Mouse (Mus musculus) lung, postnatal 0 days (tissue): ENCODE measurements at regions not wholly inside any gene's neighbourhood (a gene's known extent, or its start where the extent isn't known, plus 50 kb on each side); places are given as distances from the start of the nearest gene placed in this dataset.

Experiments
- ATAC-seq: fragments of 200-750 bp; cut with Nextera tagmentation; 2 replicates; pipeline ENCODE4 v1.8.0; 2017; ENCODE audit warnings: moderate library complexity
- DNase-seq: peaks from one replicate; pipeline ENCODE4 v3.0.0-alpha.2; 2016; ENCODE audit warnings: low spot score
- H3K27ac ChIP-seq: fragments of 300-500 bp; sonication (generic); 2 replicates; pipeline ENCODE4 v1.5.1; 2014; ENCODE audit warnings: antibody characterized with exemption, mild to moderate bottlenecking, low read length, mixed read lengths
- H3K27me3 ChIP-seq: fragments of 300-500 bp; sonication (generic); replicated peaks from 2 replicates; pipeline ENCODE4 v1.6.1; 2014; ENCODE audit warnings: low read length, mixed read lengths; ENCODE audit not compliant: insufficient read depth
- H3K36me3 ChIP-seq: fragments of 300-500 bp; sonication (generic); 2 replicates; pipeline ENCODE4 v1.6.1; 2014; ENCODE audit warnings: low read length, mixed read lengths; ENCODE audit not compliant: insufficient read depth
- H3K4me1 ChIP-seq: fragments of 300-500 bp; sonication (generic); 2 replicates; pipeline ENCODE4 v1.6.1; 2014; ENCODE audit warnings: antibody characterized with exemption, low read depth, low read length, mixed read lengths; ENCODE audit not compliant: insufficient read depth
- H3K4me2 ChIP-seq: fragments of 300-500 bp; sonication (generic); replicated peaks from 2 replicates; pipeline ENCODE4 v1.6.1; 2014; ENCODE audit warnings: low read depth, mild to moderate bottlenecking, low read length, moderate library complexity, mixed read lengths
- H3K4me3 ChIP-seq: fragments of 300-500 bp; sonication (generic); 2 replicates; pipeline ENCODE4 v1.5.1; 2014; ENCODE audit warnings: low read depth, low read length
- H3K9ac ChIP-seq: fragments of 300-500 bp; sonication (generic); replicated peaks from 2 replicates; pipeline ENCODE4 v1.6.1; 2014; ENCODE audit warnings: low read depth, mild to moderate bottlenecking
- H3K9me3 ChIP-seq: fragments of 300-500 bp; sonication (generic); 2 replicates; pipeline ENCODE4 v1.6.1; 2016; ENCODE audit warnings: low read length, mixed read lengths
- CTCF ChIP-seq: IDR thresholded peaks from 2 replicates; pipeline ENCODE4 v1.5.1; 2016; ENCODE audit warnings: antibody characterized with exemption, mild to moderate bottlenecking
- EP300 ChIP-seq: IDR thresholded peaks from 2 replicates; pipeline ENCODE4 v1.6.1; 2016; ENCODE audit warnings: antibody characterized with exemption, mild to moderate bottlenecking, control low read depth
- WGBS: fragments of 180-500 bp; shearing (Covaris S2); extraction: QIAGEN DNeasy Blood & Tissue Kit; methylation state at CpG from one replicate; pipeline ENCODE4 v1.1.7; 2014; 5-methylcytosine and 5-hydroxymethylcytosine counted together

DNA sequence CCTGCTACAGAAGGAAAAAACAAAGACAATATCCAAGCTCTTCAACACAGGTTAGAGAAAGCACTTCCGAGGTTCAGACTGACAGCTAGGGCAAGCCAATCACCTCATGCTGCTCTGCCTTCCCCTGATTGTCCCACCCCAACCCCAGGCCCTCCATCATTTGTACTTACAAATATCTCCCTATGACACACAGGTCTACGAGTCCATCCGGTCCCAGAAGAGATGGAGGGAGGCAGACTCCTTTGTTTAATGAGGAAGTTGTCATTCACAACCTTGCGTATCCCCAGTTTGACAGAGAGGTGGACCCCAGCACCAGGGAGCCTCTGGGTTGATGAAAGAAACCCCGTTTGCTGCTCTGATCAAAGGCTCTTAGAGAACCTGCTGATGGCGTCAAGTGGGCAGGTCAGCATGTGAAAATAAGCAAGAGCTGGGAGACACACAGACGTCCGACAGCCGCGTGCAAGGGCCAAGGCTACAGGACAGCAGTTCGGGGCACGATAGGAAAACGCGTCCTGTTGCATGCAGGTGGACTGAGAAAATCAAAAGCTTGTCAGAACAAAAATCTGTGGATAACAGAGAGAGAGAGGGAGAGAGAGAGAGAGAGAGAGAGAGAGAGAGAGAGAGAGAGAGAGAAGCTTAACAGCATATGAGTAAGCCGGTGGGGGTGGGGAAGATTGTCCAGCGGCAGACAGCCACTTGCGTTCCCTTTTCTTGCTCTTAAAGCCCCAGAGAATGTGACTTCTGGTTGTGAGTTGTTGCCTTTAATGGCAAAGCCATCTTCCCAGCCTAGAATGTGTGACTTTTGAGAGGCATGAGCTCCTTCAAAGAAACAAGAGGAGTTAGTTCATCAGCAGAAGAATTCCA lies 137.1 kb upstream of the Pkdcc start:
- no peaks in the 10 kb centered on the region for H3K27me3 ChIP-seq
- peak; percentile 11; the same call in 1 of the 2 replicates for ATAC-seq
- H3K36me3 ChIP-seq: no peaks in the 10 kb centered on the region
- no peak for DNase-seq
- WGBS: 26% methylated on average over 17 of the region's 17 CpGs
- H3K9ac ChIP-seq: no peak overlapping the region
- H3K4me1 ChIP-seq: no peaks in the 10 kb centered on the region; the same call in 1 of the 2 replicates
- no peak overlapping the region for H3K4me3 ChIP-seq
- no peak overlapping the region for H3K27ac ChIP-seq
- TF ChIP-seq CTCF (no peak), EP300 (no peak)
- no peaks in the 10 kb centered on the region for H3K9me3 ChIP-seq
- H3K4me2 ChIP-seq: 0 out of 2 replicates have a peak overlapping the region, but pooled peaks have one; percentile 20

DNA sequence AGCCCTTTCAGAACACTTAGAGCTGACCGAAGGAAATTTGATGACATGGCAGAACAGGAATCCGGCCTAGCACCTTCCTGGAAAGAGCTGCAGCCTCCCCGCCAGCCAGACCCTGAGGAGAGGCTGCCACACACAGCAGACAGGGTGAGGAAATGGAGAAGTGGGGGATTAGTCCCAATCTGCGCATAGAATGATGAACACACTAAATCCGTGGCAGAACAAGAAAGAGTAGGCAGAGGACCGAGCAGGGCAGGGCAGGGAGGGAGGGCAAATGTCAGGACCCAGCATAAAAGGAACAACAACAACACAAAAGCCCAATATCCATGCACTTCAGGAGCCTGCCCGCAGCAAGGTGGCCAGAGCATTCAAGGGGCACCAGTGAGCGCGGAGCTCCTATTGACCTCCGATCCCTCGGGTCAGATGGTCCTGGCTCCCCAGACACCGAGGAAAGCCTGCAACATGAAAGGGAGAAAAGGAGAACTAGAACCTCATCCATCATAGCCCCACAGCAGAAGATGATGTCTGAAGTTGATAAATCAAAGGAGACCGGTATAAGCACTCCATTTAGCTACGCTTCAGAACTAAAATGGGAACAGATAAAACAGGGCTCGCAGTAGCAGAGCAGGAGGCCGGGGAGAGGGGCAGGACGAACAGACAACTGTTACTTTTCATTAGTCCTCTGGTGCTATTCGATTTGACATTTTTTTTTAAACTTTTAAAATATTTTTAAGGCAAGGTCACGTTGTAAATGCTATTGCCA lies 136.3 kb upstream of the Pkdcc start:
- H3K9ac ChIP-seq: no peak overlapping the region

GRCm38 (mm10) chr17:83079361-83079685 lies 135.8 kb upstream of the Pkdcc start:
- Histone ChIP-seq H3K9ac (no peak overlapping the region), H3K4me1 (no peaks in the 10 kb centered on the region; the same call in 1 of the 2 replicates), H3K4me2 (no peak overlapping the region), H3K27ac (no peak overlapping the region), H3K27me3 (no peaks in the 10 kb centered on the region), H3K9me3 (no peaks in the 10 kb centered on the region), H3K36me3 (no peaks in the 10 kb centered on the region), H3K4me3 (no peak overlapping the region)
- no peak for ATAC-seq
- no peak for TF ChIP-seq EP300
- no peak for TF ChIP-seq CTCF
- WGBS: 75% methylated on average over 7 of the region's 7 CpGs
- DNase-seq: no peak

More for the DNA sequence above, 136.3 kb upstream of the Pkdcc start:
- Histone ChIP-seq H3K4me1 (no peaks in the 10 kb centered on the region; the same call in 1 of the 2 replicates), H3K4me2 (no peak overlapping the region), H3K9me3 (no peaks in the 10 kb centered on the region), H3K27me3 (no peaks in the 10 kb centered on the region), H3K36me3 (no peaks in the 10 kb centered on the region), H3K4me3 (no peak overlapping the region), H3K27ac (no peak overlapping the region)
- DNase-seq: peak; percentile 65
- WGBS: 36% methylated on average over 19 of the region's 19 CpGs
- no peak for TF ChIP-seq CTCF
- TF ChIP-seq EP300: no peak
- peak; percentile 60 for ATAC-seq

GRCm38 (mm10) chr17:83081729-83082128 lies 133.4 kb upstream of the Pkdcc start:
- DNase-seq (no peak), ATAC-seq (peak; percentile 42; the same call in 1 of the 2 replicates)
- no peak overlapping the region for H3K4me3 ChIP-seq
- H3K9ac ChIP-seq: no peak overlapping the region
- no peak overlapping the region for H3K27ac ChIP-seq
- no peaks in the 10 kb centered on the region for H3K36me3 ChIP-seq
- H3K4me2 ChIP-seq: no peak overlapping the region
- 30% methylated on average over 8 of the region's 8 CpGs for WGBS
- H3K4me1 ChIP-seq: no peaks in the 10 kb centered on the region; the same call in 1 of the 2 replicates
- H3K9me3 ChIP-seq: no peaks in the 10 kb centered on the region
- TF ChIP-seq CTCF (no peak), EP300 (no peak)
- no peaks in the 10 kb centered on the region for H3K27me3 ChIP-seq

- no peak overlapping the region for H3K27ac ChIP-seq
Observed at GRCm38 (mm10) chr17:83083521-83083920, 131.6 kb upstream of the Pkdcc start.

GRCm38 (mm10) chr17:83085792-83086475 lies 129.2 kb upstream of the Pkdcc start:
- ATAC-seq: no peak
- no peak overlapping the region for H3K4me3 ChIP-seq

More at GRCm38 (mm10) chr17:83083521-83083920, 131.6 kb upstream of the Pkdcc start:
- no peaks in the 10 kb centered on the region for H3K27me3 ChIP-seq
- H3K9me3 ChIP-seq: no peaks in the 10 kb centered on the region
- 52% methylated on average over 3 of the region's 3 CpGs for WGBS
- H3K4me3 ChIP-seq: no peak overlapping the region
- no peaks in the 10 kb centered on the region for H3K36me3 ChIP-seq
- ATAC-seq (no peak), DNase-seq (no peak)
- H3K4me2 ChIP-seq: no peak overlapping the region
- no peak overlapping the region for H3K9ac ChIP-seq
- H3K4me1 ChIP-seq: no peaks in the 10 kb centered on the region; the same call in 1 of the 2 replicates
- no peak for TF ChIP-seq EP300
- TF ChIP-seq CTCF: no peak

More at GRCm38 (mm10) chr17:83085792-83086475, 129.2 kb upstream of the Pkdcc start:
- no peak overlapping the region for H3K4me2 ChIP-seq
- no peaks in the 10 kb centered on the region for H3K36me3 ChIP-seq
- H3K9ac ChIP-seq: no peak overlapping the region
- no peak for DNase-seq
- no peak for TF ChIP-seq EP300
- 76% methylated on average over 10 of the region's 10 CpGs for WGBS
- H3K9me3 ChIP-seq: no peaks in the 10 kb centered on the region
- H3K4me1 ChIP-seq: no peaks in the 10 kb centered on the region
- no peaks in the 10 kb centered on the region for H3K27me3 ChIP-seq
- no peak overlapping the region for H3K27ac ChIP-seq
